Mouse (Mus musculus) liver, embryonic 14.5 days (tissue): Measurements from ENCODE around the gene Acbd5.
A peak's percentile ranks its signal among the peaks of the same experiment; 100 is the strongest.

Source experiments
- CTCF ChIP-seq: IDR thresholded peaks from 2 replicates; pipeline ENCODE4 v1.5.1; 2016; ENCODE audit warnings: antibody characterized with exemption, low read depth, control low read depth
- EP300 ChIP-seq: IDR thresholded peaks from 2 replicates; pipeline ENCODE4 v1.6.1; 2016; ENCODE audit warnings: antibody characterized with exemption, low read depth

DNA sequence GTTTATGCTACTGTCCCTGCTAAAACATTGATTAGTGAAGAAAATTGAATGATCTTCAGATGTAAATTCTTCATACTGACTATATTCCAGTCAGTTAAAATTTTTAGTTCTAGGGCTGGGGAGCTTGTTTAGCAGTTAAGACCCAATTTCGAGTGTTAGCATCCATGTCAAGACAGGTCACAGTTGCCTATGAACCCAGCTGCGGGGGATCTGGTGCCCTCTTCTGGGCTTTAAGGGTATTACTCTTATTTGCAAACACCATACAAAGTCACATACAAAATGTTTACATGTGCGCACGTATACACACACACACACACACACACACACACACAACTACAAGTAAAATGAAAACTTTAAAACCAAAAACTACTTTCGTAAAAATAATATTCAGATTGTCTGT lies 24.2 kb downstream of the Acbd5 start:
- TF ChIP-seq EP300 (no peak), CTCF (peak; percentile 79)
